Mouse (Mus musculus) frontal cortex, postnatal 14 days (tissue): ENCODE results near the gene Dlk1.
"Not testable (repeated sequence)": the region's sequence is repeated elsewhere in the genome, so short reads cannot be mapped to it uniquely, and the experiment has no call there.

Experiments
- DNase-seq, 2 experiments: peaks; one replicate each; pipeline ENCODE4 v3.0.0; 2022; ENCODE audit warnings: low spot score in 2 of 2

Gene Dlk1

DNA sequence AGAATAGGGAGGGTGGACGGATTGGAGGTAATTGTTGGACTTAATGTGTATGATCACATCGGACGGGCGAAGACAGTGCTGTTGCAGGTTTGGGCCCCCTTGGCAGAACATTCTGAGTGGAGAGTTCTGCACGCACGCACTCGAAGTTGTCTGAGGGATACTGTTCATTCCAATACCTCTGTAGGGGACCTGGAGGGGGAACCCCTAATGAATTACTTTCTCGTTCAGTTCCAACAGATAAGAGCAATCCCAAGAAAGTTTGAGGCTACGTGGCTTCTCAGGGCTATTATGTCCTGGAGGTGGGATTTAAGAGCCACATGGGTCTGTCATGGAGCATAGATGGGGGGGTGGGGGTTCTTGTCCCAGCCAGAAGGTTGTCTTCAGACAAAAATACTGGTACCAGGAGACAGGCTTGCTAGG is 21.6 kb downstream of the Dlk1 start:
- DNase-seq: no peak

- DNase-seq: no peak
Measured at GRCm38 (mm10) chr12:109475501-109475900, 22.9 kb downstream of the Dlk1 start.

DNA sequence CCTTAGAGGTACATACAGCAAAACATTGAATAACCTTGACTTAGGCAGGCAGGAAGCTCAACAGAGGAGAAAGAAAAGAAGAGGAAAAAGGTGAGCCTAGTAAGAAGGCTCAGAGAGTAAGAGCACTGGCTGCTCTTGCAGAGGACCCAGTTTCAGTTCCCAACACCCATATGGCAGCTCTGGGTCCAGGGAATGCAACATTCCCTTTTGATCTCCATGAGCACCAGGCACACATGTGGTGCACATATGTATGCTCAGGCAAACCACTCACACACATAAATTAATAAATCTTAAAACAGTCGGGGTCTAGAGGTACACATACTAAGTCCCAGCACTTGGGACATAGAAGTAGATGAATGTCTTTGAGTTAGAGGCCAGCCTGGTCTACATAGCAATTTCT is 33.9 kb downstream of the Dlk1 start:
- not testable (repeated sequence) for DNase-seq

DNA sequence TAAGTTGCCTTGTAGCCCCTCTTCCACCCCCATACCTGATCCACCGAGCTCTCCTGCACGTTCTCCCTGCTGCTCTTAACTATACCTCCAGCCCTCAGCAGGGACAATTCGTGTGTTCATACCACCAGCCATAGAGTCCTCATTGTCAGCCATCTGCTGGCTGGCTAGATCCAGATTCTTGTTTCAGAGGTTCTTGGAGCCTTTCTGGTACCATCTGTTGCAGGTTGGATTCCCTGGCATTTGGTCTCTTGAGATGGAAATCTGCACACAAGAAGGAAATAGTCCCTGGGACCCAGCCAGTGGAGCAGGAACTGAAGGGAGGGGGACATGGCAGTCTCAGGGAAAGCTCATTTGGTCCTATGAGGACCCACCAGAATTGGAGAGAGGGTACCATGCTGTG is 39.1 kb downstream of the Dlk1 start:
- DNase-seq: peak; percentile 13 to 16

DNA sequence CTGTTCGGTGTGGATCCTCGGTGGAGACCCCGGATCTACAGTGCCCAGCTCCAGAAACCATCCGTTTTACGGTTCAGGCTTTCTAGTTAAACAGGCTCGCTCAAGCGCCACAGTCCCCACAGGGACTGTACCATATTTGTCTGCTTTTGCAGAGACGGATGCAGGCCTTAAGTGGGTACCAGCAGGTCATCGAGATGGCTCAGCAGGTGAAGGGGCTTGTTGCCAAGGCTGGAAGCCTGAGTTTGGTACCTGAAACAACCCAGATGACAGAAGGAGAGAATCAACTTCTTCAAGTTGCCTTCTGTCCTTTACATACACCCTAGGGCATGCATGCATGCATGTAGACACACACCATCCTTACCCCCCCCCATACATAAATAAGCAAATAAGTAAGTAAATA is 40.8 kb downstream of the Dlk1 start:
- no peak for DNase-seq

GRCm38 (mm10) chr12:109495016-109495644 is 42.5 kb downstream of the Dlk1 start:
- no peak for DNase-seq

DNA sequence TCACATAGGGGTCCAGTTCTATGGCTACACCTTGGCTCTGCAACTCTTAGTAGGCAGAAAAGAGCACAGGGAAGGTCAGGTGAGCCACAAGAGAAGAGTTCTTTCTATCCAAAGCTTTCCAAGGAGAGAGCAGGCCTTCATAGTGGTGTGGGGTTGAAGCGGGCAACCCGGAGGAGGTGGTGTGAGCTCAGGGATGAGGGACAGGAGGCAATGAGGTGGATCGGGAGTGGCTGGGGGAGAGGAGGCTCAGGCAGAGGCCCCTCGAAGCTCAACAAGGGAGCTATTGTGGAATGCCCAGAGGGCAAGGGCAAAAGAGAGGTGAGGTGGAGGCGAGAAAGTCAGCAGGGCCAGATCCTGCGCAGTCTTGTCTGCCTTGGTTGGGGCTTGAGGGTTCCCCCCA is 43.8 kb downstream of the Dlk1 start:
- DNase-seq: no peak

GRCm38 (mm10) chr12:109500992-109501391 is 48.4 kb downstream of the Dlk1 start:
- DNase-seq: no peak

DNA sequence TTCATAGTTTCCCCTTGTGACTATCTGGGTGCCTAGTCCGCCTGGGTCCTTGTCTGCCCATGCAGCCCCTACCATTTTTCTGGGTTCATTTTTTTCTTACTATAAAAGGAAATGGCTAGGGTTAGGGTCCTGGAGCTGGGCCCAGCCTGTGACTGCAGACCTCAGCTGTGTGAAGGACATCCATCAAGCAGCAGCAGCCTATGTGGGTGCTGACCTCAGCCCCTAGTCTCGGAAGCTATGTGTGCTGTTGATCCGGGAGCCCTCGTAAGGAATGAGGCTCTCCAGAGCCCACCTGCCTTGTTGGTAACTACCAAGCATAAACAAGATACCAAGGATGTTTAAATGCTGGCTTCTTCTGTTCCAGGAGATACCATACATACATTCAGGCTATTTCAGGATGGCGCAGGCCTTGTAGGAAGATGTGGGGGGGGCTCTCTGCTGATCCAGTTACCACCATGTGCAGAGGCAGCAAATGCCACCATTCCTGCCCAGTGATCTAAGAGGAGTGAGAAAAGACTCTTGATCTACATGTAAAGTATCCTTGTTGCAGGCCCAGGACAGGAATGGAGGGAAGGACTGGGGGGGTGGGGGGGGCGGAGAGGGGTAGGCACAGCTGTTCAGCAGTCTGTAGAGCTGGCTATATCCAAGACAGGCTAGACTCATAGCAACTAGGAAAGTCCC is 49.9 kb downstream of the Dlk1 start:
- DNase-seq: no peak

- DNase-seq: no peak
Measured at GRCm38 (mm10) chr12:109507693-109508092, 55.1 kb downstream of the Dlk1 start.

DNA sequence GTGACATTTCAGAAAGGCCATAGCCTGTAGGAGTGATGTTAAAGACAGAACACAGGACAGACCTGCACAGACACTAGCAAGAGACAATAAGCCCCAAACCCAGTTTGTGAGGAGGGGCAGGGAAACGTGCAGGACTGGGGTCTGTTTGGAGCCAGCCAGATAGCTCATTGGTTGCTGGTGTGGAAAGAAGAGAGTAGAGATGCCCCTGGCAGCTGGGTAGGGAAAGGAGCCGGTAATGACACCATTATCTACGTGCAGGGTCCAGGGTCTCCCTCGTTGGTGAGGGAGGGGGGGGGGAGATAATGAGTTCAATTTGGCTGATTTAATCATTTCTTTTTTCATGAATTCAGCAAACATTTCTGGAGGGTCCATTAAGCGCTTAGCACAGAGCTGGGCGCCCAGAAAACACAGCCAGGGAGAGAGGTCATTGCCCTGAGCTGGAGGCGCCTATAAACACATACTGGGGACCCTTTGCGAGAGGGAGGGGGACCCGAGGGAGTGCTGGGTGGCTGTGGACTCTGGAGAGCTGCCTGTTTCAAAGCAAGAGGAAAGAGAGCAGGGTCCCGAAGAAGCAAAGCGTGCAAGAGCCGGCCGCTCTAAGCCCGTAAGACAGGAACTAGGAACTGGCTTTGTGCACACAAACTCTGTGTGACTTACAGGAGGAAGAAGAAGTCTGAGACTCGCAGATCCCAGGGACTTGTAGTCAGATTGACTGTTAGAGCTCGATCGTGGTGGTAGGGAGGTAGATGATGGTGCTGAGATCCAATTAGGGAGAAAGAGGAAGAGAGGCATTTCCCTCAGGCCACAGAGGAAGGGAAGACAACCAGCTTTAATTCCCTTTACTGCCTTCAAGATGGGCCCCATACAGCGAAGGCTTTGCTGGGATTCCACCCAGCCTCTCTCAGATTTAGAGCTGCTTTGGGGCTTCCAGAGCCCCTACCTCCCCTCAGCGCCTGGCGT is 56.2 kb downstream of the Dlk1 start:
- no peak for DNase-seq

GRCm38 (mm10) chr12:109509531-109510137 is 57.0 kb downstream of the Dlk1 start:
- DNase-seq: no peak

DNA sequence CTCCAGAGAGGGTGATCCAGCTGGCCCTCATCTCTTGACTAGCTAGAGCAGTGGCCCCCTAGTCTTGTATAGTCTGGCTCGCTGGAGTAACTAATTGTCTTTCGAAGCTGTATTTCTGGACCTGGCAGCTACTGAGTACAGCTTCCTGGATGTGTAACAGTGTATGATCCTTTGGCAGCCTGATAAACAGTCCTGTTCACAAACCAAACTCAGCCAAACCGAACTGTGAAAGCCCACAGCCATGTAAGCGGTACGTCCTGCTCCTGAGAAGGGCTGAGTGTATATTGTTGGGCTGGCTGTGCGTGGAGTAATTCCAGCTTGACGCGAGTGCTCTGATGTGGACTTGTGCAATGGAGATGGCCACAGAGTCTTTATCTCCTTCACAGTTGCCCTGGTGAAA is 57.6 kb downstream of the Dlk1 start:
- DNase-seq: no peak

DNA sequence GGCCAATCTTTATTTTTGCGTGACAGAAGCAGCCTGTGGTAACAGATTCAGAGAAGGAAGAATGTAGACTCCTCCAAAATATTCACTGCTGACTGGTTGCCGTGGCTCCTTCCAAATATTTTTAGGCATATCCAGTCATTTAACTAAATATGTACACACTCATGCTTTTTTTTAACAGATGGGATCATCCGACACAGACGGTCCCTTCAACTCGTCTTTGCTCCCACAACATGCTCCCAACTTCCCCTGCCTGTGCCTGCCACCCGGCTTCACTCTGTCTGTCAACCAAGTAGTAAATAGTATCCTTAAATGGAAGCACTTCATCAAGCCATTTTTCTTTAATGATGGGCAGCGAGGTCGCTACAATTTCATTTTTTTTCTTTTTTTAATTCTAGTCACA is 58.8 kb downstream of the Dlk1 start:
- peak in 1 of 2 experiments; percentile 7 for DNase-seq

GRCm38 (mm10) chr12:109512151-109512907 is 59.7 kb downstream of the Dlk1 start:
- DNase-seq: no peak
